Mouse (Mus musculus) CH12.LX (cell line): ENCODE measurements at regions not wholly inside any gene's neighbourhood (a gene's known extent, or its start where the extent isn't known, plus 50 kb on each side); places are given as distances from the start of the nearest gene placed in this dataset.

Experiments
- CTCF ChIP-seq, 2 experiments: IDR thresholded peaks in 1 of 2; conservative IDR thresholded peaks in 1 of 2; 2 replicates each; pipeline ENCODE4 v1.5.1; 2011 to 2012; ENCODE audit warnings: low read depth in 2 of 2, low read length in 2 of 2, improper control_type of control experiment in 1 of 2, inconsistent platforms in 1 of 2, mild to moderate bottlenecking in 1 of 2, moderate library complexity in 1 of 2
- ELF1 ChIP-seq: IDR thresholded peaks from 2 replicates; pipeline ENCODE4 v1.6.1; 2014; ENCODE audit warnings: low read depth, mild to moderate bottlenecking, inconsistent platforms, low read length, improper control_type of control experiment
- KAT2A ChIP-seq: IDR thresholded peaks from 2 replicates; pipeline ENCODE4 v1.6.1; 2012; ENCODE audit warnings: low read length, improper control_type of control experiment, inconsistent platforms; ENCODE audit not compliant: insufficient replicate concordance
- POLR2A ChIP-seq: IDR thresholded peaks from 2 replicates; pipeline ENCODE4 v1.6.1; 2011; ENCODE audit warnings: low read depth, mild to moderate bottlenecking, improper control_type of control experiment, low read length
- POLR2AphosphoS2 ChIP-seq: IDR thresholded peaks from 2 replicates; pipeline ENCODE4 v1.6.1; 2011; ENCODE audit warnings: low read depth, low read length, improper control_type of control experiment
- ZC3H11A ChIP-seq: IDR thresholded peaks from 2 replicates; pipeline ENCODE4 v1.6.1; 2012; ENCODE audit warnings: low read depth, mild to moderate bottlenecking, inconsistent platforms, low read length, improper control_type of control experiment
- ZKSCAN1 ChIP-seq: IDR thresholded peaks from 2 replicates; pipeline ENCODE4 v1.6.1; 2012; ENCODE audit warnings: low read depth, inconsistent platforms, low read length, improper control_type of control experiment, borderline replicate concordance
- ZMIZ1 ChIP-seq: IDR thresholded peaks from 2 replicates; pipeline ENCODE4 v1.6.1; 2012; ENCODE audit warnings: low read depth, mild to moderate bottlenecking, inconsistent platforms, low read length, improper control_type of control experiment

GRCm38 (mm10) chr13:99676393-99676792 is 160.1 kb upstream of the Map1b start:
- TF ChIP-seq ZKSCAN1 (no peak), KAT2A (no peak), POLR2AphosphoS2 (no peak), POLR2A (no peak), ZMIZ1 (no peak), CTCF (conservative IDR thresholded peaks at IDR 0.05 in 1 of 2, IDR thresholded peaks at IDR 0.05 in 1 of 2; ENCODE audit: low read depth in 2 of 2, low read length in 2 of 2) (no peak), ZC3H11A (no peak), ELF1 (no peak)
